Mouse (Mus musculus) liver, postnatal 0 days (tissue): Measurements from ENCODE around the gene Rnf41.

Experiments
- CTCF ChIP-seq: sonication (generic); IDR thresholded peaks from 2 replicates; pipeline ENCODE4 v1.5.1; 2016; ENCODE audit warnings: antibody characterized with exemption, low read depth
- EP300 ChIP-seq: IDR thresholded peaks from 2 replicates; pipeline ENCODE4 v1.6.1; 2016; ENCODE audit warnings: antibody characterized with exemption, low read depth, mild to moderate bottlenecking

DNA sequence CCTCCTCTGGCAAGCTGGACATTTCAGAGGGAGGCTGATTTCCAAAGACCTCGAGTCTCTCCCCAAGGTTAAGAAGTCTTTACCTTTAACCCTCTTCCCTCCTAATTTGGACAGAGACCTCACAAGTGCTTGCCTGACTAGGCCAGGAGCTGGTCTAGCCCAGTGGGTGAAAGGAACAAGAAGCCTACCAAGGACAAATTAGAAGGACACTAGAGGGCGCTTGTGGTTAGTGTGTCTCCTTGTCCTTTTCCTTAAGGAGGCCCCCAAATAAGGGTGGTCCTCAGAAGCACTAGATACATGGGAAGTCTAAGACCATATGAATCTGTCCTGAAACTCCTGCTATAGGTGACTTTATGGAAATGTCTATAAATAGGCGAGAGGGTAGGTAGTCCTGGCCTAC, 48.9 kb upstream of the Rnf41 start:
- TF ChIP-seq CTCF: peak; percentile 65
- TF ChIP-seq EP300: no peak
